Mouse (Mus musculus): Measurements from ENCODE around the gene Slc35g2. TPM values are rescaled to one million over a fixed set of nuclear protein-coding genes. Genes with fewer than 3 reads are reported as not detected.

Gene Slc35g2
- total RNA-seq, 2 experiments from 2014 or later: 11.2 to 12.0 TPM

DNA sequence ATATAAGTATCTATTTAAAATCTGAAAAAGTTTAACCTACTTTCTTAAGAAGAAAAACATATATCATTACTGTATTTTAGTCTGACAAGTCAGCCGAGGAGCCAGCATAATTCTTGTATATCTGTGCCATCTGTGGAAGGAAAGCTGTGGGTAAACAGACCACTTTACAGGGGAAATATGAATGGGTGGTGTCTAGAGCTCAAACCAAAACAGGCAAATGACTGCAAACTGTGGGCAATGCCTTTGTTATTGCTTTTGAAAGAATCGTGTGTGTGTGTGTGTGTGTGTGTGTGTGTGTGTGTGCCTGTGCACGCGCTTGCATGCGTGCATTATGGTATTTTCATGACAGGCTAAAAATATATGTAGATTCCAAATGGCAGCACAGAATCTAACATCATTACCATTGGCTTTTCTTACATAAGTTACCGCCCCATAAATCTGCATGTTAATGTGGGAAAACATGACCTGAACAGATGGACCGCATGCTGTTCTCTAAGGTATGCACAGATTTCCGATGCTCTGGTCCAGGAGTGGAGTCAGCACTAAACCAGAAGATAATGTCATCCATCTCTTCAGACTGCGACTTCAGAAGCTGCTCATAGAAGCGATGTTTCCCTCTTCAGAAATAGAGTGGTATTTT lies 10.5 kb downstream of the Slc35g2 start:
- DNase-seq (ENCODE audit: low spot score in 2 of 2): peak in 1 of 2 experiments; percentile 10

DNA sequence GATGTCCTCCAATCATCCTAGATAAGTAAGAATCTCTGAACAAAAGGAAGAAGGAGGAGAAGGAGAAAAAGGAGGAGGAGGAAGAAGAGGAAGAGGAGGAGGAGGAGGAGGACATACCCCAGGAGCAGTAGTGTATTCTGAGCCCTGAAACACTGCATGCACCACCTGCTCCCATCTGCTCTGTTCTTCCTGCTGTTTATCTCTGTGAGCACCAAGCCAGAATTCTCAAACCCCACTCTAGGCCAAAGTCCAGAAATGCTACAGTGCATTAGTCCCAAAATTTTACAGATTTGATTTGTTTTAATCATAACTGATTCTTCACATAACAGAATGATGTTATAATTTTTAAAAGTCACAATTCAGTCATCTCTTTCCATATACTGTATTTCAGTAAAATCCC lies 11.9 kb downstream of the Slc35g2 start:
- DNase-seq (ENCODE audit: low spot score in 2 of 2): peak in 1 of 2 experiments; percentile 41

DNA sequence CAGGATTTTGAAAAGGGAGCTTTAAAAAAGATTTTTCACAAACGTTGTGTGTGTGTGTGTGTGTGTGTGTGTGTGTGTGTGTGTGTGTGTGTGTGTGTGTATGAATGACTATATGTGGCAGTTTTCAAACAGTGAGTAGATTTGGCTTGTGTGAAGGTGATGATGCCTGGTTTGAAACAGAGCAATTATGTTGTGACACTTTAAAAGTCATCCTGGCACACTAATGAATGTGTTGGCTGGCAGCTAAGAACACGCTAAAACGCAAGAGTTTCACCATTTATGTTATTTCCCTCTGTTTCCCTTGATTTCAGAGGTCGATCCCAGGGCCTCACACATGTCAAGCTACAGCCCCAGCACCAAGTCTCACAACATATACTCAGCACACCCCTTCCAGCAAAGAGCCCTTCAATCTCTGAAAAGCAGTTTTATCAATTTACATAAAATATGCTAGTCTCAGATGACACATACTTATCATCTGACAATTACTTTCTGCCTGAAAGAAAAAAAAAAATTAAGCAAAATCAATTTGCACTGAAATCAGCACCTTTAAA lies 12.8 kb downstream of the Slc35g2 start:
- peak in 1 of 2 experiments; percentile 13 for DNase-seq (ENCODE audit: low spot score in 2 of 2)

DNA sequence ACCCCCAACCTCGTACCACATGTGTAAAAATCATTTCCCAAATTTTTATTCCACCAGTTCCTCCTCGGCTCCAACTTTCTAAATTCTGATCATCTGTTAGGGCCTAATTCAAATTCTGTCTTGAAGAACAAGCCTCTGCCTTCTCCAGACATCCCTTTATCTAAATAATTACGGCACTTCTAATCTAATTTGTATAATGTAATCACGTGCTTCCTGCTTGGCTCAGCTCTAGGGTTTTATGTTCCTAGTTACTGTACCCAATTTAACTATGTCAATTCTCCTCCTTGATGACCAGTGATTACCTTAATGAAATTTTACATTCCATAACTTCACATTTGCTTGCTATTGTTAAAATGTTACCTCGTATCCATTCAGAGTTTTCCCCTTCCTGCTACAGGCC lies 15.2 kb downstream of the Slc35g2 start:
- no peak for DNase-seq (ENCODE audit: low spot score in 2 of 2)

DNA sequence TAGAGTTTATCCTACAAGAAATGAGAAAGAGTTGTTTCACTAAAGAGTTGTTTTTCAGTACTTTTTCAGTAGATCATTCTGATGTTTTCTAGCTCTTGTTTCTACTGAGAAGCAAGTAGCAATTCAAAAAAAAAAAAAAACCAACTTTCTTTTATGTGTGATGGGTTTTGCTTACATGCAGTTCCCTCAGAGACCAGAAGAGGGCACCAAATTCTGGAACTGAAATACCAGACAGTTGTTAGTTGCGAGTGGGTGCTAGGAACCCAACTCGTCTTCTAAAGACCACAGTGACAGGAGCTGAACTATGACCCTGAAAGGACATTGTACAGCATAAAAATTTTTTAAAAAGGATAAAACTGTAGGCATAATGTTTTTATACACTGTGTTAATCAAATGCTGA lies 22.6 kb downstream of the Slc35g2 start:
- DNase-seq (ENCODE audit: low spot score in 2 of 2): no peak

DNA sequence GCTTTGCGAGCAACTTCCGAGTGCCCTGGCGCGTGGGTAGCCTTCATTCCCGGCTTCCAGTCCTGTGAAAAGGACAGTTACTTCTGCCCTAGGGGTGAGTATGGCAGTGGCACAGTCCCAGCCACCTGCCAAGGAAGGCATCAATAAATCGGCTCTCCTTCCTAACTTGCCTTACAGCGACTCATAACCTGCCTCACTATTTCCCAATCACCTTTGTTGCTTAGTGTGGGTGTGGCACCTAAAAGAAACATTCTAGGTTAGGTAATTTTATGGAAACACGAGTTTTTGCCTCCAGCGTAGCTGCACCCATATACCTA lies 24.3 kb downstream of the Slc35g2 start:
- no peak for DNase-seq (ENCODE audit: low spot score in 2 of 2)

DNA sequence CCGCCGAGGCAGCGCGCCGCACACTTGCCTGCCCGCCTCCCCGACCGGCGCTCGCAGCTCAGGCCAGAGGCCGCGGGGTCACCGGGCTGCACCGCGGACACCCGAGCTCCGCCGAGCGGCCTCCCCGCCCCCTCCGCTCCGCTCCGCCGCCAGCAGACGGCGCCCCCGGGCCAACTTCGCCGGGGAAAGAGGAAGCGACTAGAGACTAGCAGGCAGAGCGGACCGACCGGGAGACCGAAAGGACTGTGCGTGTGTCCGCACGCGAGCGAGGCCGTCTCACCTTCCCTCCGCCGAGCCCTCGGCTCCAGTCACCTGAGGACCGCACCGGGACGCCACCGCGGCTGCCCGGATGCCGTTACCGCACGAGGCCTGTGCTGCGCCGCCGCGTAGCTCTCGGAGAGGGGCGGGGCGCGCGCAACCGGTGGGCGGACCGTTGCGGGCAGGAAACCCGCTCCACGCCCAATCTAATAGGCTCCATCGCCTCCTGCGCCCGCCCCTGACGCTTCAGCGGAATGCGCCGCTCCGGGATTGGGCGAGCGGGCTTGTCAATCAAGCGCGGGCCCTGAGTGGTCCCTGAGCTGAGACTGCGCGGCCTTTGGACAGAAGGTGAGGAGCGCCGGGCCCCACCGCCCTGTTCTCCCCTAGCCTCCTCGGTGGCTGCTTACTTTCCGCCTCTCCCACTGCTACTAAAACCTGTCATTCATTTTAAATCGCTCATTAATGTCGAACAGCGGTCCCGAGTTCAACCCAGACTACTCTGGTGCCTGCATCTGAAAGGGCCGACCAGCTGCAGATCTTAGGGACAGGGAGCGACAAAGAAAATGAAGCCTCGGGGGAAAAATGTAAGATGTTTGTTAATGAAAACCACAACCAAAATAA lies 24.9 kb downstream of the Slc35g2 start, which contains the start of gene Nck1:
Gene Nck1 (minus strand): TSS at position 420 of the 879 bp plus-strand sequence.
- DNase-seq (ENCODE audit: low spot score in 2 of 2): peak; percentile 99 to 100

DNA sequence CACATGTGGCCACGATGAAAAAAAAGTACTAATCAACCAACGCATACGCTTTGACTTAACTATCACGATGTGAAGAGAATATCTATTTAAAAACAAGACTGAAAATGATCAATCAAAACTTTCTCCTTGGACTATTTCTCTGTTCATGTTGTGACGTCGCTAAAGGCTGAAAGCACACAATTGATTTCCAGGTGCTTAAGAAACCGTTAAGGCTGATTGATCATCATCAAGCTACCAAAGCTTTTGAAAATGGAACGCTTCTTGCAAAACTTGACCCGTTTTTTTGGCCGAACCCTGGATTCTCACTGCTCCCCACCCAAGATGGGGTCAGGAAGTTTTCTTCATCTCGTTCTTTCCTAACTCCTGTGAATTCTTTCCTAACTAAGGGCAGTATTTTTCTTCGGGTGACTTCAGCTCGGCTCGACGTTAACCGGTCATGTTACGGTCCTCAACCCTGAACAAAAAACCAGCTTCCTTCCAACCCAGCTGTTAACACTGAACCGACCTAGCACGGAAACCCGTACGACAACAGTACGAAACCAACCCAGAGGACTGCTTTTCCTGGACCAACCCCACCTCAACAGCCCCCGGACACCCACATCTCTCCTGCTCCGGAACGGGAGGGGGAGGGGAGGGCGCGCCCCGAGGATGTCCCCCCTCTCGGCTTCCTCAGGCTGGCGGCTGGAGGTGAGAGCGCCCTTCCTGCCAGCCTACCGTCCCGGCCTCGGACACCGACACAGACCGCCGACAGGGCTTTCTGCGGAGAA lies 25.8 kb downstream of the Slc35g2 start:
- DNase-seq (ENCODE audit: low spot score in 2 of 2): no peak

DNA sequence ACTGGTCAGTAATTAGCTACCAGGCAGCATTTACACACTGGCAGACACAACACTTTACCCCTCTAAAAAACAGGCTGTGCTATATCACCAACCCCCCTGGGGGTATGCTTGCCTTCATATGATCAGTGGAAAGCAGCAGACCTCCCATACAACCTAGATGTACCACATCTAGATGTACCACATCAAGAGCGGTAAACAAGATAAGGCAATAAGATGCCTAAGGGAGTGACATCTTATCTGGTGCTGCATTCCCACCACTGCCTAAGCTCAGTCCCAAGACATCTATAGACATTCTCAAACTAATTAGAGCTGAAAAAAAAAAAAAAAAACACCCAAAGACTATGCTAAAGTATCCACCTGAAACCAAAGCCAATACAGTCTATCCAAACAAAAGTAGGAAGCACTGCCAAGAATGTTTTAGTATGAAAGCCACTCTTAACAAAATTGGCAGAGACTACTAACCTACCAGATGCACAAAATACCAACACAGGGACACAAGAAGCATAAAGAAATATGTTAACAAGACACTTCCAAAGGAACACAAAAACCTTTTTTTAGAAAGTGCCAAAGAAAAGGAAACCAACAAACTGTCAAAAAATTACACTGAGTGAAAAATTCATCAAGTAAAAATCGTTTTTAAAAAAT lies 35.1 kb downstream of the Slc35g2 start:
- DNase-seq (ENCODE audit: low spot score in 2 of 2): peak in 1 of 2 experiments; percentile 22

DNA sequence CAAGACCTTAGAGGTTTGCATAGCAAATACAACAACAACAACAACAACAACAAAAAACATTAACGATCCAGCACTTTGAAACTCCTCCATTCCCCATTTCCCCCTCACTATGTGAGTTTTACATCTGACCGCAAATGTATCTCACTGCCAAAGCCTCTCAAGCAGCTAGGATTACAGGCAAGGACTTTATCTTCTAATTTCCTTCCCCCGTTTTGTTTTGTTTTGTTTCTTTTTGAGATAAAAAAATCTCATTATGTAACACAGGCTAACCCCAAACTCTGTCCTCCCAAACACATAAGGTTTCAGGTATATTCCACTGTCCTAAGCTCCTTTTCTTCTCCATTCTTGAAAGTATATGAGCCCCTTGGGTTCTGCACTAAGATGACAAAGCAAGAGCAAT lies 36.2 kb downstream of the Slc35g2 start:
- DNase-seq (ENCODE audit: low spot score in 2 of 2): no peak

DNA sequence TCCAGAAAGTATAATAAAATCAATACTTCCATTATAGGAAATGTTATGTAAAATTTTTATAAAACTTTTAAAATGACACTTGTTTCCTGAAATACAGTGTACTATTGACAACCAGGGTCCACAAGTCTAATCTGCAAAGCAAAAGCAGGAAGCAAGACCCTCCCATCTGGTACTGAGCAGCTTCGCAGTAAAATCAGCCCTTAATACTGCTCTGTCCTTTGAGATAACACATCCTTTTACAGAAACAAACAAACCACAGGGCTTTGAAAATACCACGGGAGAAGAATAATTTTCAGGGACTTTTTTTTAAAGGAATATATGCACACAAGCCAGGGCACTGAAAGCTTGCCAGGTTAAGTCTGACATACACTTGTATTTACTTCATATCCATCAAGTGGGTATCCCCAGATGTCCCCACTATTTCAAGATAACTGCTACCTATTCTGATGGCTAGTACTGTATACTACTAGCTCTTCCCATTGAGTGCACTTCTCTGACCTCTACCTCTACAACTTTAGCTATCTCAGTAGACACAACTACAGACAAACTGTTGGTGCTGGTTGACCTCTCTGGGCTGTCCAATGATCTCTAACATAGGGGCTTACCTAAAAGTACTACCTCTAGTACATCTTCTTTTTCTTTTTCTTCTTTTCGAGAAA lies 37.9 kb downstream of the Slc35g2 start:
- no peak for DNase-seq (ENCODE audit: low spot score in 2 of 2)

DNA sequence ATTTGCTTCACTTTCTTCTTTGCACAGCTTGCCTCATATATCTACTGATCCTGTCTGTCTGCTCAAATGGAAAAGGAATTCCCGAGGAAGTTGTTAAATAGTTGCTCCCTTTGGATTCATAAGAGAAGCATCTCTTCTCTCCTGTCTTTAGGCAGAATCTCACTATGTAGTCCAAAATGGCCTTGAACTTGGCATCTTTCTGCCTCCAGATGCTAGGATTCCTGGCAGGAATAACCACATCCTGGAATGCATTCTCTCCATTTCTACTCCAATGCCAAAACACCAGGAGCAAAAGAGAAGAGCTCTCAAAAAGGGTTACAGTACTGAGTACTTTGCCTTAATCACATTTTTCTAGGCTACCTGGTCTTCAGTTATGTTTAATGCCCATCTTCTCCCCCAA lies 39.6 kb downstream of the Slc35g2 start:
- DNase-seq (ENCODE audit: low spot score in 2 of 2): no peak

DNA sequence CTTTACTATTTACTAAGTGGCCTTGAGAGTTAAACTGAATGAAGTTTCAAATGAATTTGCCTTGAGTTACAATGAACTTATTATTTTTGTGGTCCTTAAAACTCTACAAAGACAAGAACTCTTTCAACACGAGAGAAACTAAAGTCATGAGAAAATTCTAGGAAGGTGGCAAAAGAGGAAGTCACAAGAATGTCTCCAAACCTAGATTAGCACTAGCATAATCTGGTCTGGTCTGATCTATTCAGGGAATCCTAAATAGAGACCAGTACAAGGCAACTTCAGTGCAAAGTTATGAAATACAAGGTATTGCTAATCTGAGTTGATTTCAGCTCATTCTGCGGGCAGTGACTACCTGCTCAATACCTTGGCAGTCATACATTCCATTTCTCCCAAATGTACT lies 45.7 kb downstream of the Slc35g2 start:
- no peak for DNase-seq (ENCODE audit: low spot score in 2 of 2)

DNA sequence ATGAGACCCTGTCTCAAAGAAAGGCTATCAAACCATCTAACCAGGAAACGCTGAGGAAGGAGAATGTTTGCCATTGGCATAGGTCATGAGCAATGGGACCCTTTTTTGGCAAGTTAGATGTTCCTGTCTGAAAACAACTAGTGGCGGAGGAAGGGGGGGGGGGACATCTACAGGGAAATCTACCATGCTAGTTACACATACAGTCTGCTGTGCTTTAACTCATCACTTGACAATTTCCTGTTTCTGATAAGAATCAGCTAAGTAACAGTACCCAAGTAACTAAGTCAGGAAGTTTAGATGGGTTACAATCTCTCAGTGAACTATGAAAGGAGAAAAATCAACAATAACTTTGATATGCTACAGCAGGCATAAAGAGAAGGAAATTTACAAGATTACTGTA lies 48.9 kb downstream of the Slc35g2 start:
- no peak for DNase-seq (ENCODE audit: low spot score in 2 of 2)

DNA sequence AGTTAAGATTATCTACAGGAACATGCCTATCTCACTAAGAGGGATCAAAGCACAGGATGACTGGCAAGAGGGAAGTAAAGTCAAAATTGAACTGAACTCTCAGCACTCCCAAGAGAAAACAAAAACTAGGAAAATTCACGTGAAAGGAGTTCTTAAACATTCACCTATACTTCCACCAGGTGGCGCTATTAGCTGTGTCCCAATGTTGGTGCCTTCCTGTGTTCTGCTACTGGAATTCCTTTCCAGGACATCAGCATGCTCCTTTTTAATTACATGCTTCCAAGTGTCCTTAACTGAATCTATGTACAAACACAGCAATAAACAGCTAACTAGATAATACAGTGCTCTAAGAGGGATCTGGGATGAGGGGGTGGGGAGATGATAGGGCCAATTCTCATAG lies 50.3 kb downstream of the Slc35g2 start:
- DNase-seq (ENCODE audit: low spot score in 2 of 2): peak in 1 of 2 experiments; percentile 44

DNA sequence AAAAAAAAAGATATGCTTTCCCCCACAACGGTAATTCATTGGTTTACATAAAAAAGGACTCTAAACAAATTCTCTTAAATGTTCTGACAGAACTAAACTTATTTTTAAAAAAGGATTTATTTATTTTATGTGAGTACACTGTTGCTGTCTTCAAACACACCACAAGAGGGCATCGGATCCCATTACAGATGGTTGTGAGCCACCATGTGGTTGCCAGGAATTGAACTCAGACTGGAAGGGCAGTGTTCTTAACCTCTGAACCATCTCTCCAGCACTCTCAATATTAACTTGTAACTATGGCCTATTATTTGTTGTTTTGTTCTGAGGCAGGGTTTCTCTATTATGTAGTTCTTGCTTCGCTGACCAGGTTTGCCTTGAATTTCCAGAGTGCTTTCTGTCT lies 50.9 kb downstream of the Slc35g2 start:
- no peak for DNase-seq (ENCODE audit: low spot score in 2 of 2)

DNA sequence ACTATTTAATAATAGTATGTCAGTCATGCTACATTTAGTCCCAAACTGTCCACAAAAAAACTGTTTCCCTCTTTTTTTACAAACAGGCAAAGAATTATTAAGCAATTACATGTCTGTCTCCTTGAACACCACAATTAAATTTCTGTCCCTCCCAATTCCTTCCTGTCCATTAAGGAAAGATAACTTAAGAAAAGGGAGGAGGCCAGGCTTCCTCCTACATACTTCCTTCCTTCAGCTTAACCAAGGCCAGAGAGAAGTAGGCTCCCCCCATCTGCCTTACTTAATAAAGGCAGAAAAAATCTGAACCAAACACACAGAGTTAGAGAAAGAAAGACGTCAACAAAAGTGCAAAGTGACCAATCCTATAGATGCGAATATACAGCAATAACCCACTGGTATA lies 63.3 kb downstream of the Slc35g2 start:
- DNase-seq (ENCODE audit: low spot score in 2 of 2): no peak

DNA sequence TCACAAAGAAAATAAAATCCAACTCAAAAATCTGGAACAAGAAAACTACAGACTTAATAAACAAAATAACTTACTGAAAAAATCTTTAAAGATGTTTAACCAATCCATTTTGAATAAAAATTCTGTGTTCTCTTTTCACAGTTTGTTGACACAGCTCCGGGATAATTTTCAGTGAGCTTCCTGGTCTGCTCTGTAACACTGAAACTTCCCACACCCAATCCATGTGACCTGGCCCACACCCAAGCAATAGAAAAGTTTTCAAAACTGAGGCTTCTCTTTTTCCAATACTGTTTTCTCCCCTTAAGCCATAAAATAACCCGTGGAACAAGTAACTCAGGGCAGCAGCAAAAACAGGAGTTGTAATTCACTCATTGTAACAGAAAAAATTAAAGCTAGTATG lies 64.2 kb downstream of the Slc35g2 start:
- no peak for DNase-seq (ENCODE audit: low spot score in 2 of 2)

DNA sequence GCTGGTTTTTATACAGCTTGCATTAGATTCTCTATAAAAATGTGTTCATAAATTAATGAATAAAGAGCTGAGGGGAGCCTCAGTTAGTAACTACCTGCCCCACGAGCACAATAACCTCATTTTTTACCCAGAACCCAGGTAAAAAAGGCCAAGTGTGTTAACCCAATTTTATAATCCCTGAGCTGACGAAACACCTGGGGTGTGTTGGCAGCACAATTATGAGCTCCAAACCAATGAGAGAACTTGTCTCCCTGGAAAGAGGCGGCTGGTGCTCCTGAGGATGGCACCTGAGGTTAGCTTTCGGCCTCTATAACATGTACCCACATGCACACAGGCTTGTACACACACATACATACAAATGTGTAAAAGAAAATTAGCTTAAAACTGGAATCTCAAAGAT lies 65.4 kb downstream of the Slc35g2 start:
- DNase-seq (ENCODE audit: low spot score in 2 of 2): no peak
